Mouse (Mus musculus): ENCODE data around the gene Zic2. TPM values are rescaled to one million over a fixed set of nuclear protein-coding genes. Genes with fewer than 3 reads are reported as not detected.
A peak's percentile ranks its signal among the peaks of the same experiment; 100 is the strongest.

Zic2 gene
- polyA plus RNA-seq, 1 experiment from 2014 or later, result 11.4 TPM

GRCm38 (mm10) chr14:122477971-122478573 lies 2.8 kb downstream of the Zic2 start:
- peak overlapping the region; percentile 84 for H3K4me3 ChIP-seq (ENCODE audit: low read depth, low read length)
- ATAC-seq (replicated peaks; ENCODE audit: low FRiP score) (no peak), DNase-seq (ENCODE audit: low spot score) (no peak)
- peaks cover 13% of the 10 kb centered on the region for H3K27me3 ChIP-seq (ENCODE audit: control insufficient read depth, insufficient read depth, low read length)
- H3K4me2 ChIP-seq (ENCODE audit: low read depth, low read length, severe bottlenecking), result peak overlapping the region; percentile 55
- 1% methylated on average over 9 of the region's 9 CpGs for WGBS
- no peaks in the 10 kb centered on the region; the same call in 1 of the 2 replicates for H3K36me3 ChIP-seq (ENCODE audit: control insufficient read depth, insufficient read depth, low read length)
- H3K9me3 ChIP-seq (ENCODE audit: control insufficient read depth, low read length), result no peaks in the 10 kb centered on the region
- peaks cover 16% of the 10 kb centered on the region for H3K4me1 ChIP-seq (replicated peaks; ENCODE audit: control insufficient read depth, insufficient read depth, low read length)
- H3K9ac ChIP-seq (ENCODE audit: low read length), result peak overlapping the region; percentile 99
- peak overlapping the region; percentile 99 for H3K27ac ChIP-seq (ENCODE audit: low read depth, low read length)

GRCm38 (mm10) chr14:122478574-122479011 lies 3.4 kb downstream of the Zic2 start:
- ATAC-seq (replicated peaks; ENCODE audit: low FRiP score) (no peak), DNase-seq (ENCODE audit: low spot score) (peak; percentile 84)
- Histone ChIP-seq H3K27ac (ENCODE audit: low read depth, low read length) (peak overlapping the region; percentile 99), H3K36me3 (ENCODE audit: control insufficient read depth, insufficient read depth, low read length) (no peaks in the 10 kb centered on the region; the same call in 1 of the 2 replicates), H3K9me3 (ENCODE audit: control insufficient read depth, low read length) (no peaks in the 10 kb centered on the region), H3K9ac (ENCODE audit: low read length) (peak overlapping the region; percentile 99), H3K27me3 (ENCODE audit: control insufficient read depth, insufficient read depth, low read length) (peaks cover 15% of the 10 kb centered on the region), H3K4me1 (replicated peaks; ENCODE audit: control insufficient read depth, insufficient read depth, low read length) (peaks cover 14% of the 10 kb centered on the region), H3K4me2 (ENCODE audit: low read depth, low read length, severe bottlenecking) (peak overlapping the region; percentile 55), H3K4me3 (ENCODE audit: low read depth, low read length) (peak overlapping the region; percentile 84)
- WGBS, result 0% methylated on average over 22 of the region's 22 CpGs

GRCm38 (mm10) chr14:122479461-122480109 lies 4.3 kb downstream of the Zic2 start:
- Histone ChIP-seq H3K9ac (ENCODE audit: low read length) (peak overlapping the region; percentile 99), H3K4me1 (replicated peaks; ENCODE audit: control insufficient read depth, insufficient read depth, low read length) (peaks cover 16% of the 10 kb centered on the region), H3K9me3 (ENCODE audit: control insufficient read depth, low read length) (no peaks in the 10 kb centered on the region), H3K4me3 (ENCODE audit: low read depth, low read length) (peak overlapping the region; percentile 84), H3K27me3 (ENCODE audit: control insufficient read depth, insufficient read depth, low read length) (peaks cover 24% of the 10 kb centered on the region), H3K36me3 (ENCODE audit: control insufficient read depth, insufficient read depth, low read length) (no peaks in the 10 kb centered on the region; the same call in 1 of the 2 replicates), H3K27ac (ENCODE audit: low read depth, low read length) (peak overlapping the region; percentile 48; the same call in 1 of the 2 replicates), H3K4me2 (ENCODE audit: low read depth, low read length, severe bottlenecking) (peak overlapping the region; percentile 55)
- DNase-seq (ENCODE audit: low spot score), result no peak
- ATAC-seq (replicated peaks; ENCODE audit: low FRiP score), result no peak
- 9% methylated on average over 17 of the region's 17 CpGs for WGBS

GRCm38 (mm10) chr14:122480355-122480754 lies 5.1 kb downstream of the Zic2 start:
- Histone ChIP-seq H3K4me1 (replicated peaks; ENCODE audit: control insufficient read depth, insufficient read depth, low read length) (peaks cover 22% of the 10 kb centered on the region), H3K36me3 (ENCODE audit: control insufficient read depth, insufficient read depth, low read length) (no peaks in the 10 kb centered on the region; the same call in 1 of the 2 replicates), H3K9ac (ENCODE audit: low read length) (peak overlapping the region; percentile 73), H3K27ac (ENCODE audit: low read depth, low read length) (peak overlapping the region; percentile 48), H3K9me3 (ENCODE audit: control insufficient read depth, low read length) (no peaks in the 10 kb centered on the region), H3K4me3 (ENCODE audit: low read depth, low read length) (peak overlapping the region; percentile 84), H3K27me3 (ENCODE audit: control insufficient read depth, insufficient read depth, low read length) (peaks cover 31% of the 10 kb centered on the region), H3K4me2 (ENCODE audit: low read depth, low read length, severe bottlenecking) (peak overlapping the region; percentile 55)
- ATAC-seq (replicated peaks; ENCODE audit: low FRiP score) (no peak), DNase-seq (ENCODE audit: low spot score) (no peak)
- WGBS, result 4% methylated on average over 2 of the region's 2 CpGs

GRCm38 (mm10) chr14:122481181-122481580 lies 5.9 kb downstream of the Zic2 start:
- Histone ChIP-seq H3K36me3 (ENCODE audit: control insufficient read depth, insufficient read depth, low read length) (no peaks in the 10 kb centered on the region; the same call in 1 of the 2 replicates), H3K9ac (ENCODE audit: low read length) (peak overlapping the region; percentile 73), H3K9me3 (ENCODE audit: control insufficient read depth, low read length) (no peaks in the 10 kb centered on the region), H3K27ac (ENCODE audit: low read depth, low read length) (peak overlapping the region; percentile 48; the same call in 1 of the 2 replicates), H3K4me3 (ENCODE audit: low read depth, low read length) (peak overlapping the region; percentile 84), H3K4me1 (replicated peaks; ENCODE audit: control insufficient read depth, insufficient read depth, low read length) (peaks cover 23% of the 10 kb centered on the region), H3K4me2 (ENCODE audit: low read depth, low read length, severe bottlenecking) (peak overlapping the region; percentile 55), H3K27me3 (ENCODE audit: control insufficient read depth, insufficient read depth, low read length) (peaks cover 34% of the 10 kb centered on the region)
- peak; percentile 76 for DNase-seq (ENCODE audit: low spot score)
- peak; percentile 30; the same call in 1 of the 2 replicates for ATAC-seq (replicated peaks; ENCODE audit: low FRiP score)
- WGBS, result 4% methylated on average over 15 of the region's 15 CpGs

GRCm38 (mm10) chr14:122482081-122483023 lies 7.1 kb downstream of the Zic2 start:
- peaks cover 24% of the 10 kb centered on the region for H3K4me1 ChIP-seq (replicated peaks; ENCODE audit: control insufficient read depth, insufficient read depth, low read length)

GRCm38 (mm10) chr14:122483024-122483385 lies 7.8 kb downstream of the Zic2 start:
- Histone ChIP-seq H3K27ac (ENCODE audit: low read depth, low read length) (no peak overlapping the region), H3K27me3 (ENCODE audit: control insufficient read depth, insufficient read depth, low read length) (peaks cover 41% of the 10 kb centered on the region), H3K4me2 (ENCODE audit: low read depth, low read length, severe bottlenecking) (peak overlapping the region; percentile 55), H3K4me1 (replicated peaks; ENCODE audit: control insufficient read depth, insufficient read depth, low read length) (peaks cover 25% of the 10 kb centered on the region), H3K36me3 (ENCODE audit: control insufficient read depth, insufficient read depth, low read length) (no peaks in the 10 kb centered on the region; the same call in 1 of the 2 replicates), H3K4me3 (ENCODE audit: low read depth, low read length) (peak overlapping the region; percentile 84), H3K9ac (ENCODE audit: low read length) (peak overlapping the region; percentile 73), H3K9me3 (ENCODE audit: control insufficient read depth, low read length) (no peaks in the 10 kb centered on the region)
- DNase-seq (ENCODE audit: low spot score), result no peak
- WGBS, result 3% methylated on average over 5 of the region's 5 CpGs
- ATAC-seq (replicated peaks; ENCODE audit: low FRiP score), result no peak

More at GRCm38 (mm10) chr14:122482081-122483023, 7.1 kb downstream of the Zic2 start:
- ATAC-seq (replicated peaks; ENCODE audit: low FRiP score), result peak; percentile 19
- Histone ChIP-seq H3K36me3 (ENCODE audit: control insufficient read depth, insufficient read depth, low read length) (no peaks in the 10 kb centered on the region; the same call in 1 of the 2 replicates), H3K9me3 (ENCODE audit: control insufficient read depth, low read length) (no peaks in the 10 kb centered on the region), H3K27me3 (ENCODE audit: control insufficient read depth, insufficient read depth, low read length) (peaks cover 39% of the 10 kb centered on the region), H3K4me2 (ENCODE audit: low read depth, low read length, severe bottlenecking) (peak overlapping the region; percentile 55), H3K4me3 (ENCODE audit: low read depth, low read length) (peak overlapping the region; percentile 84), H3K27ac (ENCODE audit: low read depth, low read length) (peak overlapping the region; percentile 48), H3K9ac (ENCODE audit: low read length) (peak overlapping the region; percentile 73)
- 2% methylated on average over 38 of the region's 38 CpGs for WGBS
- DNase-seq (ENCODE audit: low spot score), result peak; percentile 81
